Mouse (Mus musculus): Measurements from ENCODE around the gene Scyl1.

GRCm38 (mm10) chr19:5756321-5756985 is 14.8 kb downstream of the Scyl1 start:
- TF ChIP-seq POLR2A (IDR thresholded peaks at IDR 0.05; ENCODE audit: borderline replicate concordance, control insufficient read depth, low read depth, low read length) (no peak; the same call in 1 of the 2 replicates), CTCF (IDR thresholded peaks at IDR 0.05; ENCODE audit: control insufficient read depth, insufficient read depth, low read length) (no peak)
